In genomic region chr9:96705576-96706285, GRCm38 (mm10) we compare ENCODE assay signal across 8 mouse cellular contexts. TPM values are rescaled to one million over a fixed set of nuclear protein-coding genes. Genes with fewer than 3 reads are reported as not detected.
A peak's percentile ranks its signal among the peaks of the same experiment; 100 is the strongest.
DNase-seq lines count a peak whose midpoint lies in the region; ATAC-seq lines count a peak whose summit lies in the region.

No protein-coding gene starts in this region.

- H3K36me3 ChIP-seq in forebrain, embryonic 12.5 days (replicated peaks), result no peaks in the 10 kb centered on the region
- no peaks in the 10 kb centered on the region for H3K36me3 ChIP-seq in limb, embryonic 10.5 days
- H3K36me3 ChIP-seq in midbrain, embryonic 11.5 days (ENCODE audit: control insufficient read depth, insufficient read depth, low read length), result no peaks in the 10 kb centered on the region

- H3K9me3 ChIP-seq in forebrain, embryonic 12.5 days, result no peaks in the 10 kb centered on the region
- no peaks in the 10 kb centered on the region for H3K9me3 ChIP-seq in limb, embryonic 10.5 days (replicated peaks)
- no peaks in the 10 kb centered on the region for H3K9me3 ChIP-seq in midbrain, embryonic 11.5 days (ENCODE audit: control insufficient read depth, low read length)

- H3K4me2 ChIP-seq in forebrain, embryonic 12.5 days, result no peak overlapping the region
- no peak overlapping the region for H3K4me2 ChIP-seq in midbrain, embryonic 11.5 days

- no peak overlapping the region for H3K4me3 ChIP-seq in forebrain, embryonic 12.5 days (replicated peaks)
- H3K4me3 ChIP-seq in limb, embryonic 10.5 days, result no peak overlapping the region
- H3K4me3 ChIP-seq in midbrain, embryonic 11.5 days (ENCODE audit: low read depth, low read length), result no peak overlapping the region

- 60% methylated on average over 11 of the region's 11 CpGs for whole genome bisulfite sequencing in forebrain, embryonic 12.5 days
- WGBS in limb, embryonic 10.5 days, result 45% methylated on average over 11 of the region's 11 CpGs
- WGBS in midbrain, embryonic 11.5 days, result 43% methylated on average over 11 of the region's 11 CpGs

- intact Hi-C loops in heart, postnatal 36 days (cut with DNase I), result no loop called here

- H3K4me1 ChIP-seq in forebrain, embryonic 12.5 days, result peaks cover 6% of the 10 kb centered on the region; the same call in 1 of the 2 replicates
- H3K4me1 ChIP-seq in limb, embryonic 10.5 days, result peaks cover 25% of the 10 kb centered on the region
- H3K4me1 ChIP-seq in midbrain, embryonic 11.5 days (ENCODE audit: control insufficient read depth, insufficient read depth, low read length), result peaks cover 5% of the 10 kb centered on the region; the same call in 1 of the 2 replicates

- DNase-seq in CD8-positive naive resting alpha-beta T cell, adult 2 months (ENCODE audit: low read depth in 2 of 2, low spot score in 2 of 2), result peak; percentile 65 to 73
- DNase-seq in adrenal gland, postnatal 25 days, result peak; percentile 79
- DNase-seq in heart, postnatal 36 days, result peak; percentile 73 to 75
- DNase-seq in limb, embryonic 10.5 days (ENCODE audit: low spot score), result peak; percentile 72
- DNase-seq in midbrain, embryonic 11.5 days (ENCODE audit: low spot score, missing footprints), result peak; percentile 91
- peak; percentile 70 for DNase-seq in testis, postnatal 10 days (ENCODE audit: low spot score)
- no peak for DNase-seq in frontal cortex, postnatal 25 days (ENCODE audit: low spot score in 2 of 2)

- no peak overlapping the region; the same call in 1 of the 2 replicates for H3K27ac ChIP-seq in forebrain, embryonic 12.5 days
- H3K27ac ChIP-seq in limb, embryonic 10.5 days, result peak overlapping the region; percentile 66
- no peak overlapping the region for H3K27ac ChIP-seq in midbrain, embryonic 11.5 days (ENCODE audit: low read depth, low read length)

- 0 out of 2 replicates have a peak, but pooled peaks have one; percentile 67 for ATAC-seq in forebrain, embryonic 12.5 days (ENCODE audit: low FRiP score)
- peak; percentile 85 for ATAC-seq in midbrain, embryonic 11.5 days (ENCODE audit: low FRiP score)

- H3K9ac ChIP-seq in forebrain, embryonic 12.5 days, result no peak overlapping the region
- H3K9ac ChIP-seq in midbrain, embryonic 11.5 days (ENCODE audit: low read length), result 0 out of 2 replicates have a peak overlapping the region, but pooled peaks have one; percentile 10

- H3K27me3 ChIP-seq in forebrain, embryonic 12.5 days, result no peaks in the 10 kb centered on the region
- H3K27me3 ChIP-seq in limb, embryonic 10.5 days (ENCODE audit: low read depth, poor library complexity, severe bottlenecking), result no peaks in the 10 kb centered on the region
- H3K27me3 ChIP-seq in midbrain, embryonic 11.5 days (ENCODE audit: control insufficient read depth, insufficient read depth, low read length), result no peaks in the 10 kb centered on the region

RNA-seq across cellular contexts. Expression of gene Zbtb38, which starts 46.9 kb away (rescaled TPM):
- 56.5 and 65.6 TPM in 2 replicates for total RNA-seq in adrenal gland, postnatal 25 days (2021)
- 14.7 and 15.7 TPM in 2 replicates for polyA plus RNA-seq in forebrain, embryonic 12.5 days (2016; fragmentation: Nextera tagmentation; extraction: Ambion mirVana)
- 10 to 100 TPM; 39.1 to 39.8 TPM for total RNA-seq in heart, postnatal 36 days (2021)
- polyA plus RNA-seq in limb, embryonic 10.5 days (2016; fragmentation: Nextera tagmentation; extraction: Ambion mirVana), result 6.4 and 8.1 TPM in 2 replicates
- 11.3 and 11.9 TPM in 2 replicates for polyA plus RNA-seq in midbrain, embryonic 11.5 days (2014; fragmentation: Nextera tagmentation; extraction: Ambion mirVana)

Comparison
In these comparisons a context has a peak if more than half of its experiments do, and no peak if none do; other contexts are left out.
1. DNase-seq: peak in CD8-positive naive resting alpha-beta T cell, adult 2 months (2 of 2), adrenal gland, postnatal 25 days (single experiment), heart, postnatal 36 days (2 of 2), limb, embryonic 10.5 days (single experiment), midbrain, embryonic 11.5 days (single experiment) and testis, postnatal 10 days (single experiment); none in frontal cortex, postnatal 25 days (0 of 2).